Mouse (Mus musculus) neural tube, embryonic 14.5 days (tissue): ENCODE measurements at regions not wholly inside any gene's neighbourhood (a gene's known extent, or its start where the extent isn't known, plus 50 kb on each side); places are given as distances from the start of the nearest gene placed in this dataset.
A peak's percentile ranks its signal among the peaks of the same experiment; 100 is the strongest.

ENCODE experiments used
- ATAC-seq: fragments of 200-750 bp; cut with Nextera tagmentation; 2 replicates; pipeline ENCODE4 v1.8.0; 2017; ENCODE audit warnings: low read depth, mild to moderate bottlenecking, moderate TSS enrichment, moderate library complexity
- H3K27ac ChIP-seq: fragments of 300-500 bp; sonication (generic); 2 replicates; pipeline ENCODE4 v1.5.1; 2014; ENCODE audit warnings: low read depth, mild to moderate bottlenecking, control low read depth, low read length, moderate library complexity, mixed read lengths
- H3K27me3 ChIP-seq: fragments of 300-500 bp; sonication (generic); 2 replicates; pipeline ENCODE4 v1.6.1; 2014; ENCODE audit warnings: low read length; ENCODE audit not compliant: control insufficient read depth, insufficient read depth
- H3K36me3 ChIP-seq: fragments of 300-500 bp; sonication (generic); 2 replicates; pipeline ENCODE4 v1.6.1; 2014; ENCODE audit warnings: low read length, mixed read lengths; ENCODE audit not compliant: control insufficient read depth, insufficient read depth
- H3K4me1 ChIP-seq: fragments of 300-500 bp; sonication (generic); 2 replicates; pipeline ENCODE4 v1.6.1; 2014; ENCODE audit warnings: low read length; ENCODE audit not compliant: control insufficient read depth, insufficient read depth
- H3K4me2 ChIP-seq: fragments of 300-500 bp; sonication (generic); 2 replicates; pipeline ENCODE4 v1.6.1; 2014; ENCODE audit warnings: mild to moderate bottlenecking, low read depth, low read length, control low read depth
- H3K4me3 ChIP-seq: fragments of 300-500 bp; sonication (generic); 2 replicates; pipeline ENCODE4 v1.5.1; 2014; ENCODE audit warnings: low read depth, low read length, control low read depth, mixed read lengths
- H3K9ac ChIP-seq: fragments of 300-500 bp; sonication (generic); replicated peaks from 2 replicates; pipeline ENCODE4 v1.6.1; 2014; ENCODE audit warnings: low read depth, mild to moderate bottlenecking, control low read depth, low read length, mixed read lengths
- H3K9me3 ChIP-seq: fragments of 300-500 bp; sonication (generic); 2 replicates; pipeline ENCODE4 v1.6.1; 2016; ENCODE audit warnings: low read length; ENCODE audit not compliant: control insufficient read depth
- WGBS: fragments of 180-500 bp; shearing (Covaris S2); extraction: QIAGEN DNeasy Blood & Tissue Kit; methylation state at CpG from one replicate; pipeline ENCODE4 v1.1.7; 2014; 5-methylcytosine and 5-hydroxymethylcytosine counted together

DNA sequence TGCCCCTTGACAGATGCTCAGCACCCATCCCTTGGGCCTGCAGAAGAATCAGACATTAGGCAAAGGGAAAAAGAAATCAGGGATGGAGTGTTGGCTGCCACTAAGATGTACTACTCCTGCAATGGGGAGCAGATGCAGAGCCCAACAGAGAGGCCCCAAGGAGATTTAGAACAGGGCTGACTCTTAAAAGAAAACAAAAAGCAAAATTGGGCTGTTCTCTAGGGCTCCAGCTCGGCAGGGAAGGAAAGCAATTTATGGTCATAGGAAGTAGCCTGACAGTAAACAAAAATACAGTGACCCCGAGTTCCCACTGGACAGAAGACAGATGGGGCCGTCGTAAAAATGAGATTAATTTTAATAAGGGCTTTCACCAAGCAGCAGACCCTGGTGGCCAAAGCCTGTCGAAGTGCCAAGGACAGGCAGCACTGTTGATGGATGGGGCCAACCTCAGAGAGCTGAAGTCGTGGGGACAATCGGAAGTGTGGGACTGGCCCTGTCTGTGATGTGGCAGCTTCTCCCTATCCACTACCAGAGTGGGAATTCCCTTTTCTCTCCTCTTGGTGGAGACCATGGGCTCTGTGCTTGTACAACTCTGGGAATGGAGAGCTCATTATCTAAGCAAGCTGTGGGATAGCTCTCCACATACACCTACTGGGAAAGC, 109.4 kb upstream of the Gm12830 start:
- WGBS: 32% methylated on average over 7 of the region's 7 CpGs
- Histone ChIP-seq H3K36me3 (no peaks in the 10 kb centered on the region), H3K4me1 (0 out of 2 replicates have a peak, but pooled peaks cover 2% of the 10 kb centered on the region), H3K27ac (no peak overlapping the region), H3K4me2 (no peak overlapping the region), H3K4me3 (no peak overlapping the region), H3K27me3 (no peaks in the 10 kb centered on the region), H3K9me3 (no peaks in the 10 kb centered on the region), H3K9ac (no peak overlapping the region)
- ATAC-seq: peak; percentile 60; the same call in 1 of the 2 replicates

DNA sequence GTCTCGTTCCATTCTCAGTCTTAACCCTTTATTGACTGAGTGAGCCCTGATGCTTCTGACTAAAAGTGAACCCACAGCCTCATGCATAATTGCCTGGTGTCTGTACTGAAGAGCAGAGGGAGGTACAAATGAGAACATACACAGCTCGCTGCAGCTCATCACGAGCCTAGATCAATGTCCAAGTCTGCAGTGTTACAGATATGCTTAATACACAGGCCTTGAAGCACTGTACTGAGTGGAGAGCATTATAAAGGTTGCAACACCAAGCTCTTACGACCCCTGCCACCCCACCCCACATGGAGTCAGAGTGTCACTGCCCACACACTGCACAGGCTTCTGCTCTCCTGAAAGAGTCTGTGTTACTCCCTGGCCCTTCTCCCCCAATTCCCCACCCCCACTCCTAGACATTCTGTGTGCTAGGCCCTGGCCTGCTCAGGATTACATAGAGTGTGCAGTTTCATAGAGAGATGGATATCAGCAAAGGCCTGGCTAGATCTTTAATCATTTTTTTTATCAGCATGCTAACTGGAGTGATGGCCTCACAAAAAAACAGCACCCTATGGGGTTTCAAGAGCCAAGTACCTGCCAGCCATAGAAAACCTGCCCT, 108.5 kb upstream of the Gm12830 start:
- H3K9ac ChIP-seq: no peak overlapping the region
- no peaks in the 10 kb centered on the region for H3K36me3 ChIP-seq
- H3K27ac ChIP-seq: no peak overlapping the region
- 68% methylated on average over 4 of the region's 4 CpGs for WGBS
- H3K27me3 ChIP-seq: no peaks in the 10 kb centered on the region
- no peak overlapping the region for H3K4me2 ChIP-seq
- no peak overlapping the region for H3K4me3 ChIP-seq
- no peak for ATAC-seq
- 0 out of 2 replicates have a peak, but pooled peaks cover 2% of the 10 kb centered on the region for H3K4me1 ChIP-seq
- H3K9me3 ChIP-seq: no peaks in the 10 kb centered on the region

- 0 out of 2 replicates have a peak, but pooled peaks cover 2% of the 10 kb centered on the region for H3K4me1 ChIP-seq
- WGBS: 95% methylated on average over 2 of the region's 2 CpGs
- ATAC-seq: no peak
Observed at GRCm38 (mm10) chr4:114716703-114717102, 104.8 kb upstream of the Gm12830 start.

GRCm38 (mm10) chr4:114720696-114721095, 100.8 kb upstream of the Gm12830 start:
- no peaks in the 10 kb centered on the region for H3K36me3 ChIP-seq
- H3K9me3 ChIP-seq: no peaks in the 10 kb centered on the region
- no peak for ATAC-seq
- no peak overlapping the region for H3K4me2 ChIP-seq
- H3K27me3 ChIP-seq: no peaks in the 10 kb centered on the region
- no peaks in the 10 kb centered on the region for H3K4me1 ChIP-seq
- 66% methylated on average over 3 of the region's 3 CpGs for WGBS
- H3K9ac ChIP-seq: no peak overlapping the region
- no peak overlapping the region for H3K4me3 ChIP-seq
- no peak overlapping the region for H3K27ac ChIP-seq

More at GRCm38 (mm10) chr4:114716703-114717102, 104.8 kb upstream of the Gm12830 start:
- Histone ChIP-seq H3K27ac (no peak overlapping the region), H3K27me3 (no peaks in the 10 kb centered on the region), H3K9ac (no peak overlapping the region), H3K4me3 (no peak overlapping the region), H3K36me3 (no peaks in the 10 kb centered on the region), H3K4me2 (no peak overlapping the region), H3K9me3 (no peaks in the 10 kb centered on the region)

- Histone ChIP-seq H3K4me2 (no peak overlapping the region), H3K9ac (no peak overlapping the region), H3K9me3 (no peaks in the 10 kb centered on the region), H3K4me1 (no peaks in the 10 kb centered on the region), H3K27ac (no peak overlapping the region), H3K4me3 (no peak overlapping the region), H3K27me3 (no peaks in the 10 kb centered on the region), H3K36me3 (no peaks in the 10 kb centered on the region)
- ATAC-seq: no peak
- WGBS: 83% methylated on average over 2 of the region's 2 CpGs
Observed at GRCm38 (mm10) chr4:114721386-114721785, 100.1 kb upstream of the Gm12830 start.

- H3K4me3 ChIP-seq: no peak overlapping the region
- no peak overlapping the region for H3K9ac ChIP-seq
- no peaks in the 10 kb centered on the region for H3K4me1 ChIP-seq
- 42% methylated on average over 11 of the region's 11 CpGs for whole genome bisulfite sequencing
- no peaks in the 10 kb centered on the region for H3K36me3 ChIP-seq
- no peak overlapping the region for H3K27ac ChIP-seq
- H3K9me3 ChIP-seq: no peaks in the 10 kb centered on the region
- peak; percentile 41; the same call in 1 of the 2 replicates for ATAC-seq
- no peak overlapping the region for H3K4me2 ChIP-seq
- H3K27me3 ChIP-seq: no peaks in the 10 kb centered on the region
Observed at GRCm38 (mm10) chr4:114728235-114729000, 93.1 kb upstream of the Gm12830 start.

DNA sequence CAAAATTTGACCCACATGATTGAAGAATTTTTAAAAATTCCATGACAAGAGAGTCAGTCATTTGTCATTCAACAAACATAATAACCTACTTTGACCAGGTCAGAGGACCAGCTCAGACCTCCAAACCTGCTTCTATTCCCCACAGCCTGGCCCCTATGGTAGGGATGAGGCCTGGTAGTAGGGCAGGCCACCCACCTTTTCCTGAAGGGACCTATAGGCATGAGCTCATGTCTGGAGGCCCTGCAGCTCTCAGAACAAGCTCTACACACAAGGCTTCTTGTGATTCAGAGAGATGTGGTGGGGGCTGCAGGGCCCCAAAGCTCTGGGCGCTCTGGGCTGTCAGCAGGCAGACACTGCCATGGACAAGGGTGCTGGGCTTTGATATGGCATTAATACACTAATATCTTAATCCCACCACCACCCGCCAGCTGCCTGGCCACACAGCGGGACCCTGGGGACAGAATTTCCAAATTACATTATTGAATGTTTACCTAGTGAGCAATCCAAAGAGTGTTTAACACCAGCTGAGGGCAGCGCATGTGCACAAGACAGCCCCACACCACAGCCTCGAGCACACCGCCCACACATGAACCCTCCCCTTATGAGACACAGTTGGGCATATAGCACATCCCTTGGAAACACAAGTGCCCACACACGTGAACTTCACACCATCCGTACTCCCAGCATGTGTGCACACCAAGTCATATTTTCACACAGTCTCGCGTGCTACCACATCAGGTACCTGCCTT, 88.1 kb upstream of the Gm12830 start:
- Histone ChIP-seq H3K27me3 (no peaks in the 10 kb centered on the region), H3K9me3 (no peaks in the 10 kb centered on the region), H3K9ac (no peak overlapping the region), H3K4me3 (no peak overlapping the region), H3K36me3 (no peaks in the 10 kb centered on the region), H3K27ac (no peak overlapping the region), H3K4me1 (no peaks in the 10 kb centered on the region), H3K4me2 (no peak overlapping the region)
- no peak for ATAC-seq
- WGBS: 84% methylated on average over 10 of the region's 10 CpGs

- ATAC-seq: no peak
- Histone ChIP-seq H3K4me2 (no peak overlapping the region), H3K27ac (no peak overlapping the region), H3K4me3 (no peak overlapping the region), H3K9me3 (no peaks in the 10 kb centered on the region), H3K9ac (no peak overlapping the region), H3K27me3 (no peaks in the 10 kb centered on the region), H3K36me3 (no peaks in the 10 kb centered on the region), H3K4me1 (no peaks in the 10 kb centered on the region)
- 30% methylated on average over 16 of the region's 16 CpGs for WGBS
Observed at GRCm38 (mm10) chr4:114738903-114739667, 82.4 kb upstream of the Gm12830 start.
